Mouse (Mus musculus) ES-Bruce4 (cell line): ENCODE results near the gene Adcy5.

Experiments
- CTCF ChIP-seq: IDR thresholded peaks from one replicate; pipeline ENCODE4 v1.8.1; 2011; ENCODE audit warnings: low read depth, low read length
- POLR2A ChIP-seq: IDR thresholded peaks from one replicate; pipeline ENCODE4 v1.8.1; 2011; ENCODE audit warnings: low read length; ENCODE audit not compliant: insufficient read depth

DNA sequence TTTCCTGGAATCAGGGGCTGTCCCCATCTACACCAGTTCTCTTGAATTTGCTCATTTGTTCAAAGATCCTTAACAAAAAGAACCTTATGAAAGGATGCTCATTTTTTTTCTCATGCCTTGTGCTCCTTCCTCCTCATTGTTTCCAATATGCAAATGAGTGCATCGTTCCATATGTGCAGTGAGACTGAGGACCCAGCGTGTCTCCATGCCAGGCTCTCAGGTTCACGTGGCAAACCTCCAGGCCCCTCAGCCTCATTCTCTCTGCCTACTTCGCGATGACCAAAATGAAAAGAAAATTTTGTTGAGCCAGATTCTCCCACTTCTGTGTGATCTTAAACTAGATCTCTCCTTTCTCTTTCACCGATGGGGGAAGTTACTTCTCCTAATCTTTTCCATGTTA, 15.3 kb upstream of the Adcy5 start:
- TF ChIP-seq CTCF (no peak), POLR2A (no peak)
